Mouse (Mus musculus) neural tube, embryonic 15.5 days (tissue): ENCODE data around the gene Rtp3. TPM values are rescaled to one million over a fixed set of nuclear protein-coding genes. Genes with fewer than 3 reads are reported as not detected.

Source experiments
- ATAC-seq: fragments of 200-750 bp; cut with Nextera tagmentation; 2 replicates; pipeline ENCODE4 v1.8.0; 2017; ENCODE audit warnings: mild to moderate bottlenecking, moderate TSS enrichment, moderate library complexity; ENCODE audit not compliant: low FRiP score
- H3K27ac ChIP-seq: fragments of 300-500 bp; sonication (generic); replicated peaks from 2 replicates; pipeline ENCODE4 v1.5.1; 2015; ENCODE audit warnings: mild to moderate bottlenecking, inconsistent platforms
- H3K27me3 ChIP-seq: fragments of 300-500 bp; sonication (generic); replicated peaks from 2 replicates; pipeline ENCODE4 v1.6.1; 2015; ENCODE audit warnings: inconsistent platforms
- H3K36me3 ChIP-seq: fragments of 300-500 bp; sonication (generic); 2 replicates; pipeline ENCODE4 v1.6.1; 2015; ENCODE audit warnings: inconsistent platforms
- H3K4me1 ChIP-seq: fragments of 300-500 bp; sonication (generic); 2 replicates; pipeline ENCODE4 v1.6.1; 2015; ENCODE audit warnings: inconsistent platforms
- H3K4me2 ChIP-seq: fragments of 300-500 bp; sonication (generic); 2 replicates; pipeline ENCODE4 v1.6.1; 2015; ENCODE audit warnings: inconsistent platforms, mild to moderate bottlenecking, moderate library complexity
- H3K4me3 ChIP-seq: fragments of 300-500 bp; sonication (generic); replicated peaks from 2 replicates; pipeline ENCODE4 v1.5.1; 2015; ENCODE audit warnings: mild to moderate bottlenecking, inconsistent platforms
- H3K9ac ChIP-seq: fragments of 300-500 bp; sonication (generic); replicated peaks from 2 replicates; pipeline ENCODE4 v1.6.1; 2015; ENCODE audit warnings: mild to moderate bottlenecking, inconsistent platforms
- H3K9me3 ChIP-seq: fragments of 300-500 bp; sonication (generic); replicated peaks from 2 replicates; pipeline ENCODE4 v1.6.1; 2016; ENCODE audit warnings: inconsistent platforms
- WGBS: fragments of 180-500 bp; shearing (Covaris S2); methylation state at CpG from one replicate; pipeline ENCODE4 v1.1.7; 2015; ENCODE audit warnings: mixed read lengths; 5-methylcytosine and 5-hydroxymethylcytosine counted together
- polyA plus RNA-seq: library from polyadenylated mRNA; unstranded; fragments of >200 nt; fragmentation: Nextera tagmentation; extraction: Ambion mirVana; gene quantifications from 2 replicates; pipeline ENCODE4 v1.2.1, GENCODE M21; 2015

Gene Rtp3
- polyA plus RNA-seq, 1 experiment from 2014 or later = 0.10 TPM

DNA sequence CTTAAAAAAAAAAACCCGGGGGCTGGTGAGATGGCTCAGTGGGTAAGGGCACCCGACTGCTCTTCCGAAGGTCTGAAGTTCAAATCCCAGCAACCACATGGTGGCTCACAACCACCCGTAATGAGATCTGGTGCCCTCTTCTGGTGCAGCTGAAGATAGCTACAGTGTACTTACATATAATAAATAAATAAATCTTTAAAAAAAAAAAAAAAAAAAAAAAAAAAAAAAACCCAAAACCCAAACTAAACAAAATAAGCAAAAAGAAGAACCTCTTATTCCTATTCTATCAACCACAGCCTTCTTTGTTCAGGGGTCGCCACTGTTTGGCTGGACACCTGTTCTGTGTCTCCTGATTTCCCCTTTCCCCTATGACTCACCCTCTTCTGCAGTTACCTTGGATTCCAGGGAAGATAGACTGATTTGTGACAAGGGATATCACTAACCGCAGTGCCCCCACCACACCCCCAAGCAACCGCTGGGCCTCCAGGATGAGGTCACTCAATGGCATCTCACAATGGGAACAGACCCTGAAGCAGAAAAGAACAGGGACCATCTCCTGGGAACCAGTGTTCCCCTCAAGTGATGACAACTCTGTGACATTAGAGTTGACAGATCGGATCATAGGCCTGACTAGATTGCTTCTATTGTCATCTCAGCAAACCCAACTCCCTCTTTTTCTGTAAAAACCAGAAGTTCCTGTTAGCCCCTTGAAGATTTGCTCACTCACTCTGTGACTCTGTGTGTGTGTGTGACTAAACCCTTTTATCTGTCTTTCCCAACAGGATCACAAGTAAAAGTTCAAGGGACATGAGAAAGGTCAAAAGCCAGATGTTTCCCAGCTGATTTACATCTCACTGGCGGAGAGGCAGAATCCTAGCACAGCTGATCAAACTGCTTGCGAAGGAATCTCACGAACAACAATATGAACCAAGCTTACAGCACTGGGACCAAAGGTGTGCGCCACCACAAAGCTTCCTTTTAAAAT lies 52.6 kb downstream of the Rtp3 start:
- Histone ChIP-seq H3K9me3 (no peaks in the 10 kb centered on the region), H3K4me3 (no peak overlapping the region), H3K27me3 (no peaks in the 10 kb centered on the region), H3K9ac (no peak overlapping the region), H3K27ac (no peak overlapping the region), H3K4me1 (peaks cover 10% of the 10 kb centered on the region), H3K4me2 (no peak overlapping the region), H3K36me3 (no peaks in the 10 kb centered on the region)
- 79% methylated on average over 12 of the region's 12 CpGs for WGBS
- ATAC-seq = no peak

- 82% methylated on average over 7 of the region's 7 CpGs for WGBS
- no peak overlapping the region for H3K27ac ChIP-seq
- no peaks in the 10 kb centered on the region for H3K27me3 ChIP-seq
- H3K9me3 ChIP-seq = no peaks in the 10 kb centered on the region
- H3K4me1 ChIP-seq = peaks cover 14% of the 10 kb centered on the region
- no peak overlapping the region for H3K4me2 ChIP-seq
- H3K36me3 ChIP-seq = no peaks in the 10 kb centered on the region
- H3K4me3 ChIP-seq = no peak overlapping the region
- no peak for ATAC-seq
- no peak overlapping the region for H3K9ac ChIP-seq
Observed at GRCm38 (mm10) chr9:110935941-110936340, 54.4 kb downstream of the Rtp3 start.

Other genes starting within 250 kb of the Rtp3 start
- gene Myl3, start 248.7 kb downstream of the Rtp3 start, polyA plus RNA-seq = 1.9 and 4.1 TPM in 2 replicates
- gene Pth1r, start 243.4 kb downstream of the Rtp3 start, polyA plus RNA-seq = 12.9 and 17.0 TPM in 2 replicates
- gene Prss42, start 192.4 kb downstream of the Rtp3 start, polyA plus RNA-seq = not detected in 2 replicates
- gene Prss44, start 176.6 kb downstream of the Rtp3 start, polyA plus RNA-seq = not detected in 2 replicates
- not detected in 2 replicates for gene Prss43, start 163.9 kb downstream of the Rtp3 start, polyA plus RNA-seq
- not detected in 2 replicates for gene Prss45, start 156.0 kb downstream of the Rtp3 start, polyA plus RNA-seq
- gene Prss46, start 146.1 kb downstream of the Rtp3 start, polyA plus RNA-seq = not detected in 2 replicates
- 0.59 and 0.75 TPM in 2 replicates for gene Prss50, start 132.6 kb downstream of the Rtp3 start, polyA plus RNA-seq
- 3.2 TPM in 2 replicates for gene Als2cl, start 110.7 kb downstream of the Rtp3 start, polyA plus RNA-seq
- 5.9 and 7.2 TPM in 2 replicates for gene Tmie, start 110.5 kb downstream of the Rtp3 start, polyA plus RNA-seq
- not detected in 2 replicates for gene Fam240a, start 73.7 kb downstream of the Rtp3 start, polyA plus RNA-seq
- gene Tdgf1, start 44.4 kb downstream of the Rtp3 start, polyA plus RNA-seq = 0.28 and 0.45 TPM in 2 replicates
- 0.78 and 1.5 TPM in 2 replicates for gene Lrrc2, start 39.0 kb downstream of the Rtp3 start, polyA plus RNA-seq
- 0.88 and 1.5 TPM in 2 replicates for gene Ltf, start 28.7 kb upstream of the Rtp3 start, polyA plus RNA-seq
- 0.98 and 1.3 TPM in 2 replicates for gene Ccrl2, start 66.9 kb upstream of the Rtp3 start, polyA plus RNA-seq
- gene Lrrfip2, start 127.0 kb upstream of the Rtp3 start, polyA plus RNA-seq = 46.0 and 46.7 TPM in 2 replicates